Mouse (Mus musculus): ENCODE measurements at regions not wholly inside any gene's neighbourhood (a gene's known extent, or its start where the extent isn't known, plus 50 kb on each side); places are given as distances from the start of the nearest gene placed in this dataset.
"Not testable (repeated sequence)": the region's sequence is repeated elsewhere in the genome, so short reads cannot be mapped to it uniquely, and the experiment has no call there.

GRCm38 (mm10) chr14:52990569-52991327 lies 495.2 kb upstream of the Olfr1507 start:
- ATAC-seq (ENCODE audit: insufficient read depth, low FRiP score); H3K4me2 ChIP-seq (ENCODE audit: low read depth, low read length); H3K36me3 ChIP-seq (ENCODE audit: control insufficient read depth, insufficient read depth, low read length); H3K27me3 ChIP-seq (ENCODE audit: control insufficient read depth, insufficient read depth, low read length); H3K9me3 ChIP-seq (replicated peaks; ENCODE audit: control insufficient read depth, low read length); H3K4me1 ChIP-seq (ENCODE audit: control insufficient read depth, insufficient read depth, low read length); H3K9ac ChIP-seq (ENCODE audit: low read length); H3K4me3 ChIP-seq (replicated peaks; ENCODE audit: low read length); H3K27ac ChIP-seq (ENCODE audit: low read length): not testable (repeated sequence)
- WGBS, result no CpG with 5 or more reads among the region's 12 CpGs

DNA sequence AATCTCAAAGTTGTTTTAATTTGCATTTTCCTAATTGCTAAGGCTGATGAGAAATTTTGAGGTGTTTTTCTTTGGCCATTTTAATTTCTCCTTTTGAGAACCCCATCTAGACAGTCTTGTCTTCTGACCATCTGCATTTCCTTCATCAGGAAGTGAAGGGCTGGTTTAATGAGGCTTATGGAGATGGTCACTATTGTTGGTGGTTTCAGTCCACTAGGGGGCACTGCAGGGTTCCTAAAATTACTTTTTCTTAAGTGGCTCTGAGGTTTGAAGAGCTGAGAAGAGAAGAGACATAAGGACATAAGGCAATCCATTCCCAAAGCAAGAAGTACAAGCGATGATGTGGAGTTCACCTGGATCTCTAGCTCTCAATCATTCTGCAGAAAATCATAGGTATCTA lies 494.4 kb upstream of the Olfr1507 start:
- not testable (repeated sequence) for H3K27me3 ChIP-seq (ENCODE audit: control insufficient read depth, insufficient read depth, low read length); H3K36me3 ChIP-seq (ENCODE audit: control insufficient read depth, insufficient read depth, low read length); H3K4me2 ChIP-seq (ENCODE audit: low read depth, low read length); H3K9me3 ChIP-seq (replicated peaks; ENCODE audit: control insufficient read depth, low read length); H3K27ac ChIP-seq (ENCODE audit: low read length); H3K9ac ChIP-seq (ENCODE audit: low read length); H3K4me3 ChIP-seq (replicated peaks; ENCODE audit: low read length); ATAC-seq (ENCODE audit: insufficient read depth, low FRiP score); H3K4me1 ChIP-seq (ENCODE audit: control insufficient read depth, insufficient read depth, low read length)
- 77% methylated on average over 1 of the region's 1 CpGs for WGBS

- H3K36me3 ChIP-seq (ENCODE audit: control insufficient read depth, insufficient read depth, low read length); H3K4me2 ChIP-seq (ENCODE audit: low read depth, low read length); H3K4me1 ChIP-seq (ENCODE audit: control insufficient read depth, insufficient read depth, low read length); ATAC-seq (ENCODE audit: insufficient read depth, low FRiP score); H3K4me3 ChIP-seq (replicated peaks; ENCODE audit: low read length); H3K9me3 ChIP-seq (replicated peaks; ENCODE audit: control insufficient read depth, low read length); H3K27me3 ChIP-seq (ENCODE audit: control insufficient read depth, insufficient read depth, low read length); H3K27ac ChIP-seq (ENCODE audit: low read length); H3K9ac ChIP-seq (ENCODE audit: low read length): not testable (repeated sequence)
- no CpG with 5 or more reads among the region's 6 CpGs for WGBS
These were observed 493.0 kb upstream of the Olfr1507 start for GRCm38 (mm10) chr14:52988563-52988962.

DNA sequence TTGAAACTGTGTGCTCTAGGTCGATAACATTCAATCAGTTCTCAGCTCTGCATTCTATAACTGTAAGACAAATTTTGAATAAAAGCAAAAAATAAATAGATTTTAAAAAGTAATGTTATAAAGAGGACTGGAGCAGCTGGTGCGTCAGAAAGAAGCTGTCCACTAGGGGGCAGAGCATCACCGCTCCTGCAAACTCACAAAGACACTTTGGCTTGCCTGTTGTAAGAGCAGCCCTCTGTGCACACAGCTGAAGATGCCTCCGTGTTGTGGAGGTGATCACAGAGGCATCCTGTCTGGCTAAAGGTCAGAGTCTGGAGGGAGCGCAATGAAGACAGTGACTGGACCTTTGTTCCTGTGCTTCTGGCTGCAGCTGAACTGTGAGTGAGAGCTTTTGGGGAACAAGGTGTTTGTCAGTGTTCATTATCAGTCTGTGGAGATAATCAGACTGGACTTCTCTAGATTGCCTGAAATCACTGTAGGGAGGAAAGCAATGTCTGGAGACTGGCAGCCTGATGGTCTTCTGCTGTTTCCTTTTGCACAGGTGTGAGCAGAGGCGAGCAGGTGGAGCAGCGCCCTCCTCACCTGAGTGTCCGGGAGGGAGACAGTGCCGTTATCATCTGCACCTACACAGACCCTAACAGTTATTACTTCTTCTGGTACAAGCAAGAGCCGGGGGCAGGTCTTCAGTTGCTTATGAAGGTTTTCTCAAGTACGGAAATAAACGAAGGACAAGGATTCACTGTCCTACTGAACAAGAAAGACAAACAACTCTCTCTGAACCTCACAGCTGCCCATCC lies 476.9 kb upstream of the Olfr1507 start:
- not testable (repeated sequence) for H3K27ac ChIP-seq (ENCODE audit: low read length); ATAC-seq (ENCODE audit: insufficient read depth, low FRiP score); H3K4me1 ChIP-seq (ENCODE audit: control insufficient read depth, insufficient read depth, low read length); H3K4me2 ChIP-seq (ENCODE audit: low read depth, low read length); H3K9ac ChIP-seq (ENCODE audit: low read length); H3K9me3 ChIP-seq (replicated peaks; ENCODE audit: control insufficient read depth, low read length); H3K4me3 ChIP-seq (replicated peaks; ENCODE audit: low read length); H3K36me3 ChIP-seq (ENCODE audit: control insufficient read depth, insufficient read depth, low read length); H3K27me3 ChIP-seq (ENCODE audit: control insufficient read depth, insufficient read depth, low read length)
- WGBS, result no CpG with 5 or more reads among the region's 12 CpGs

DNA sequence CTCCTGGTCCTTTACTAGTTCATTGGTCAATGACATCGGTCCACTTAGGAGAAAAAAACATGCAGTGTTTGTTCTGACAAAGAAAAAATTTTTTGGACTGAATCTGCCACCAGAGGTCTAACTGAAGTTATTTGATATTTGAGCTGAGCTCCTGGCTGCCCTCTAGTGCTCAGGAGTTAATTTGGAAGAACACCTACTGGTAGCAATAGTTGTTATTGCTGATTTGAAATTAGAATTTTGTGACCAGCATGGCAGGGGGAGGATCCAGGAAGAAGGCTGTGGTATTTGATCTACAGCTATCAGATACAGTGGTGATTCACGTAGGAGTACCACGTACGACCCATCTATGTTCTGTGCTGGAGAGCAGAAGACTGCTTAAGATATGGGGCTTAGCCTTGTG lies 466.6 kb upstream of the Olfr1507 start:
- not testable (repeated sequence) for H3K4me2 ChIP-seq (ENCODE audit: low read depth, low read length); H3K9me3 ChIP-seq (replicated peaks; ENCODE audit: control insufficient read depth, low read length); H3K4me3 ChIP-seq (replicated peaks; ENCODE audit: low read length); H3K4me1 ChIP-seq (ENCODE audit: control insufficient read depth, insufficient read depth, low read length); H3K27me3 ChIP-seq (ENCODE audit: control insufficient read depth, insufficient read depth, low read length); H3K9ac ChIP-seq (ENCODE audit: low read length); H3K36me3 ChIP-seq (ENCODE audit: control insufficient read depth, insufficient read depth, low read length); ATAC-seq (ENCODE audit: insufficient read depth, low FRiP score); H3K27ac ChIP-seq (ENCODE audit: low read length)
- 87% methylated on average over 3 of the region's 4 CpGs for WGBS

DNA sequence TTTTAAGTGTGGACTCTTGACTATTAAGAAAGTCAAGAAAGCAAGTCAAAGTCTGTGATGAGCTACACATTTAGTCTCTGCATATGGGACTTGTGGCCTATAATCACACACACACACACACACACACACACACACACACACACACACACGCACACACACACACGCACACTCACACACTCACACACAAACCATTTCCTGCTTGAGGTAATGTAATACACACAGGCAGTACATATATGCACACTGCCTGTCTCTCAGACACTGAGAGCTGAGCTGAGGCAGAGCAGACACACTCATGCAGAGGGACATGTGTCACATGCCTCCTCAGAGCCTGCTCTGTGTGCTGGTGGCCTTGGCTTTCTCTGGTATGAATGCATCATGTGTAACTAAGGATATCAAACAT lies 461.0 kb upstream of the Olfr1507 start:
- H3K4me3 ChIP-seq (replicated peaks; ENCODE audit: low read length); H3K27me3 ChIP-seq (ENCODE audit: control insufficient read depth, insufficient read depth, low read length); H3K36me3 ChIP-seq (ENCODE audit: control insufficient read depth, insufficient read depth, low read length); H3K9me3 ChIP-seq (replicated peaks; ENCODE audit: control insufficient read depth, low read length); H3K9ac ChIP-seq (ENCODE audit: low read length); H3K4me1 ChIP-seq (ENCODE audit: control insufficient read depth, insufficient read depth, low read length); H3K4me2 ChIP-seq (ENCODE audit: low read depth, low read length); ATAC-seq (ENCODE audit: insufficient read depth, low FRiP score); H3K27ac ChIP-seq (ENCODE audit: low read length): not testable (repeated sequence)
- WGBS, result 60% methylated on average over 1 of the region's 2 CpGs

DNA sequence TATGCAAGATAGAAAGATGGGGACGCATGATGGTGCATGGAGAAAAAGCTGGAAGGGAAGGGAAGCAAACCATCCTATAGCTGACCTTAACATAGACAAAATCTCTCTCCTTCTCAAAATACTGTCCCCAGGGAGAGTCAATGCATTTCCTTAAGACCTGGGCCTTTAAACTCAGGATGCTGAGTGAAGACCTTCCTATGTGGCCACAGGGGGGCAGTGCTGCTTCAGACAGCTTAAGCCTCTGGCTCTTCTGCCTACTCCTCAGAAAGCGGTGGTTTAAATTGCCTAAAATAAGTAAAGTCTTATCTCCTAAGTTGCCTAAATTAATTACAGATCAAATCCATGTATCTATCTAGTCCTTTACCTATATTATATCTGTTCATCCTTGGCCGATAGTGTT lies 449.4 kb upstream of the Olfr1507 start:
- H3K4me1 ChIP-seq (ENCODE audit: control insufficient read depth, insufficient read depth, low read length); H3K9ac ChIP-seq (ENCODE audit: low read length); H3K4me2 ChIP-seq (ENCODE audit: low read depth, low read length); H3K9me3 ChIP-seq (replicated peaks; ENCODE audit: control insufficient read depth, low read length); H3K27ac ChIP-seq (ENCODE audit: low read length); ATAC-seq (ENCODE audit: insufficient read depth, low FRiP score); H3K27me3 ChIP-seq (ENCODE audit: control insufficient read depth, insufficient read depth, low read length); H3K4me3 ChIP-seq (replicated peaks; ENCODE audit: low read length); H3K36me3 ChIP-seq (ENCODE audit: control insufficient read depth, insufficient read depth, low read length): not testable (repeated sequence)
- WGBS, result no CpG with 5 or more reads among the region's 3 CpGs

DNA sequence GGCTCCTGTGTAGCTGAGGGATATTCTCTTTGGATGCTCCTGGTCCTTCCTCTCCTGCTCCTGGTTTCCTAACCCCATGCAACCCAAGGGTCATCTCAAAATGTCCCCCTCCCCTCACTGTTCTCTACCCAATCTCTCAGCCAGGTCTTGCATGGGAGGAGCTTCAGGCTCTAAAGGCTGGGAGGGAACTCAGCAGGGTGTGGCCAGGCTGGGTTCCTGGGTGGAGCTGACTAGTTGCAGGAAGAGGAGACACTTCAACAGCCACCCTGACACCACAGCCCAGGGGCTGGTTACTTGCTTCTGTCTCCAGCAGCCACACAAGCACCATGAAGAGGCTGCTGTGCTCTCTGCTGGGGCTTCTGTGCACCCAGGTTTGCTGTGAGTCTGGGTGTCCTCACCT lies 446.9 kb upstream of the Olfr1507 start:
- H3K36me3 ChIP-seq (ENCODE audit: control insufficient read depth, insufficient read depth, low read length); H3K9me3 ChIP-seq (replicated peaks; ENCODE audit: control insufficient read depth, low read length); H3K4me1 ChIP-seq (ENCODE audit: control insufficient read depth, insufficient read depth, low read length); ATAC-seq (ENCODE audit: insufficient read depth, low FRiP score); H3K4me2 ChIP-seq (ENCODE audit: low read depth, low read length); H3K9ac ChIP-seq (ENCODE audit: low read length); H3K27me3 ChIP-seq (ENCODE audit: control insufficient read depth, insufficient read depth, low read length); H3K4me3 ChIP-seq (replicated peaks; ENCODE audit: low read length); H3K27ac ChIP-seq (ENCODE audit: low read length): not testable (repeated sequence)

DNA sequence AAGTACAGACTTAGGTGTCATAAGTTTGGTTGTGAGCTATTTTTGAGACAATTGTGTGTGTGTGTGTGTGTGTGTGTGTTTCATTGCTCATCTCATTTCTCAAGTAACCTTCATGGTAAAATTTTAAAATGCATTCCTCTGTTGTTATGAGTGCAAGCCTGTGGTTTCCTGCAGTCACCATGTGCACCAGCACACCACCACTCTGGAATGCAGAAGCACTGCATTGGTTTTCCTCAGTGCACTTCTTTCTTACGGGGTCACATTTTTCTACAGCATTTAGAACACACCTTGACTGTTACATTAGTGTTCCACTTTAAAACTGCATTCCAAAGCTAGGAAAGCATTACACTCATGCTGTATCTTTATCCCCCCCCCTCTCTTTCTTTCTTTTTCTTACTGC lies 446.2 kb upstream of the Olfr1507 start:
- H3K4me1 ChIP-seq (ENCODE audit: control insufficient read depth, insufficient read depth, low read length); ATAC-seq (ENCODE audit: insufficient read depth, low FRiP score); H3K27me3 ChIP-seq (ENCODE audit: control insufficient read depth, insufficient read depth, low read length); H3K36me3 ChIP-seq (ENCODE audit: control insufficient read depth, insufficient read depth, low read length); H3K9me3 ChIP-seq (replicated peaks; ENCODE audit: control insufficient read depth, low read length); H3K4me2 ChIP-seq (ENCODE audit: low read depth, low read length); H3K27ac ChIP-seq (ENCODE audit: low read length); H3K9ac ChIP-seq (ENCODE audit: low read length); H3K4me3 ChIP-seq (replicated peaks; ENCODE audit: low read length): not testable (repeated sequence)
- no CpG with 5 or more reads among the region's 1 CpGs for whole genome bisulfite sequencing

Measured in stomach, embryonic 16.5 days (tissue).